Comparison of ENCODE assay signal across 8 mouse cellular contexts in genomic region chr12:76535471-76535900, GRCm38 (mm10). TPM values are rescaled to one million over a fixed set of nuclear protein-coding genes. Genes with fewer than 3 reads are reported as not detected.
DNase-seq lines count a peak whose midpoint lies in the region; ATAC-seq and TF ChIP-seq lines count a peak whose summit lies in the region.

No protein-coding gene starts in this region.

- ATAC-seq in liver, postnatal 0 days: peak; percentile 50

- intact Hi-C loops in left cerebral cortex, adult 2 months (cut with DNase I): no loop called here
- intact Hi-C loops in heart, postnatal 10 days (cut with DNase I): loop anchor here (1.0 kb wide), 1 partner anchor 39 kb away; no protein-coding TSS in a partner anchor
- intact Hi-C loops in left cerebral cortex, postnatal 4 days (cut with DNase I): no loop called here

- WGBS in embryonic facial prominence, embryonic 10.5 days: 24% methylated on average over 9 of the region's 9 CpGs
- 42% methylated on average over 9 of the region's 9 CpGs for WGBS in liver, postnatal 0 days (ENCODE audit: insufficient replicate concordance)

- H3K4me1 ChIP-seq in embryonic facial prominence, embryonic 10.5 days: peaks cover 57% of the 10 kb centered on the region
- H3K4me1 ChIP-seq in liver, postnatal 0 days (ENCODE audit: insufficient read depth): peaks cover 43% of the 10 kb centered on the region

- H3K4me2 ChIP-seq in liver, postnatal 0 days (ENCODE audit: low read depth, low read length): peak overlapping the region; percentile 89

- H3K36me3 ChIP-seq in embryonic facial prominence, embryonic 10.5 days (replicated peaks): no peaks in the 10 kb centered on the region
- no peaks in the 10 kb centered on the region for H3K36me3 ChIP-seq in liver, postnatal 0 days (replicated peaks; ENCODE audit: insufficient read depth, low read length)

- no peak for DNase-seq in left cerebral cortex, adult 2 months (ENCODE audit: extremely low spot score in 1 of 2, low spot score in 2 of 2)
- DNase-seq in left cerebral cortex, adult 18-20 months (ENCODE audit: low spot score in 2 of 2): no peak
- DNase-seq in embryonic facial prominence, embryonic 10.5 days (ENCODE audit: low spot score): no peak
- peak; percentile 65 to 70 for DNase-seq in heart, postnatal 10 days
- peak; percentile 50 for DNase-seq in liver, postnatal 0 days
- DNase-seq in retina, embryonic 14.5 days (ENCODE audit: low spot score): no peak
- DNase-seq in left cerebral cortex, postnatal 4 days: no peak
- DNase-seq in frontal cortex, postnatal 10 days (ENCODE audit: low spot score in 2 of 2): no peak

- peak overlapping the region; percentile 83 for H3K9ac ChIP-seq in liver, postnatal 0 days (replicated peaks)

- H3K27me3 ChIP-seq in embryonic facial prominence, embryonic 10.5 days (replicated peaks; ENCODE audit: low read depth, poor library complexity, severe bottlenecking): peaks cover 63% of the 10 kb centered on the region
- peaks cover 23% of the 10 kb centered on the region for H3K27me3 ChIP-seq in liver, postnatal 0 days (ENCODE audit: insufficient read depth, low read length)

- H3K9me3 ChIP-seq in embryonic facial prominence, embryonic 10.5 days: no peaks in the 10 kb centered on the region
- no peaks in the 10 kb centered on the region for H3K9me3 ChIP-seq in liver, postnatal 0 days (ENCODE audit: low read length)

- TF ChIP-seq EP300 in liver, postnatal 0 days (IDR thresholded peaks at IDR 0.05; ENCODE audit: low read depth): no peak

- peak overlapping the region; percentile 69; the same call in 1 of the 2 replicates for H3K4me3 ChIP-seq in left cerebral cortex, adult 2 months
- peak overlapping the region; percentile 29 for H3K4me3 ChIP-seq in embryonic facial prominence, embryonic 10.5 days
- H3K4me3 ChIP-seq in liver, postnatal 0 days (ENCODE audit: low read depth, low read length): peak overlapping the region; percentile 77

- no peak for TF ChIP-seq CTCF in left cerebral cortex, adult 2 months (IDR thresholded peaks at IDR 0.05)
- TF ChIP-seq CTCF in liver, postnatal 0 days (IDR thresholded peaks at IDR 0.05; ENCODE audit: low read depth): no peak

- peak overlapping the region; percentile 67 for H3K27ac ChIP-seq in left cerebral cortex, adult 2 months
- H3K27ac ChIP-seq in embryonic facial prominence, embryonic 10.5 days (replicated peaks): no peak overlapping the region
- H3K27ac ChIP-seq in liver, postnatal 0 days (ENCODE audit: low read depth): peak overlapping the region; percentile 97

RNA-seq across cellular contexts. Expression of gene Plekhg3, which starts 4.8 kb away (rescaled TPM):
- 10 to 100 TPM; 15.0 to 15.2 TPM for total RNA-seq in left cerebral cortex, adult 2 months (2021)
- total RNA-seq in left cerebral cortex, adult 18-20 months (2021): 10 to 100 TPM; 12.6 to 14.5 TPM
- 3.3 and 3.9 TPM in 2 replicates for polyA plus RNA-seq in embryonic facial prominence, embryonic 10.5 days (2016; fragmentation: Nextera tagmentation; extraction: Ambion mirVana)
- total RNA-seq in heart, postnatal 10 days (2021): 10 to 100 TPM; 22.7 to 24.6 TPM
- polyA plus RNA-seq in liver, postnatal 0 days (2015; fragmentation: Nextera tagmentation; extraction: Ambion mirVana): 3.3 and 3.7 TPM in 2 replicates
- total RNA-seq in left cerebral cortex, postnatal 4 days (2021): 1 to 10 TPM; 3.0 to 3.3 TPM

Comparison
In these comparisons a context has a peak if more than half of its experiments do, and no peak if none do; other contexts are left out.
1. DNase-seq: peak in heart, postnatal 10 days (2 of 2) and liver, postnatal 0 days (single experiment); none in left cerebral cortex, adult 2 months (0 of 2), left cerebral cortex, adult 18-20 months (0 of 2), embryonic facial prominence, embryonic 10.5 days (single experiment), retina, embryonic 14.5 days (single experiment), left cerebral cortex, postnatal 4 days (single experiment) and frontal cortex, postnatal 10 days (0 of 2).
2. Peak in every context shown above with its lines, with median percentiles within 50 percentile points of each other: H3K4me3 ChIP-seq.